Mouse (Mus musculus): ENCODE measurements around the gene Etnk1.

Gene Etnk1

DNA sequence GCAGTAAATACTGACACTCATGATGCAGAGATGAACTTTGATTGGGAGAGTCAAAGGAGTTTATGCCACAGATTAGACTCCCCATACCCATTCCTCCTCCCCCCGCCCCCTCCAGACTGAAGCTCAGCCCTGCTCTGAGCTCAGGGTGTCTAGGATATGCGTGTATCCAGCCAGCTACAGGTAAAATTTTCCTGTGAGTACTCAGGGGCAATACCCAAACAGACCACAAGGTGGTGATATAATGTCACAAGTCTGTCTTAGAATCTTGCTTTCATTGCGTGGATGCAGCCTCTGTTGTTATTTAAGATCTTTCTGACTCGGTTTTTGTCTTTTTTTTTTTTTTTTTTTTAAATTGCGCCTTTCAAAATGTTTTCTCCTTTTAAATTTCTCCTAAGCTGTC, 52.3 kb downstream of the Etnk1 start:
- peak; percentile 24 to 49 for DNase-seq (ENCODE audit: low spot score in 2 of 2)

DNA sequence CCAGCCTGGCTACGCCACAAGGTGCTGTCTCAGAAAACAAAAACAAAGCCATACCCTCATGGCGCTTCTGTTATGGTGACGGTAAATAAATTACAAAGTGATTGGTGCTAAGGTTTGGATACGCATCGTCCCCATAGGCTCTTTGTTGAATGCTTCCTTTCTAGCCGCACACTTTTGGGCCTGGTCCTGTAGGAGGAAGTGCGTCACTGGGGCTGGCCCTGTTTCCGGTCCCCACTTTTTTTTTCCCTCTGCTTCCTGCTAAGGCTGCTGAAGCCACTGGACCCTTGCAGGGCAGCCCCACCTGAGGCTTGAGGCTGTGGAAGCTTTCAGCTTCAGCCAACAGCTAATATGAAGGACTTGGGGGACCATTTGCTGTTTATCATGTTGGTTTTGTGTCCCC, 54.2 kb downstream of the Etnk1 start:
- DNase-seq (ENCODE audit: low spot score in 2 of 2) = peak; percentile 25 to 34

DNA sequence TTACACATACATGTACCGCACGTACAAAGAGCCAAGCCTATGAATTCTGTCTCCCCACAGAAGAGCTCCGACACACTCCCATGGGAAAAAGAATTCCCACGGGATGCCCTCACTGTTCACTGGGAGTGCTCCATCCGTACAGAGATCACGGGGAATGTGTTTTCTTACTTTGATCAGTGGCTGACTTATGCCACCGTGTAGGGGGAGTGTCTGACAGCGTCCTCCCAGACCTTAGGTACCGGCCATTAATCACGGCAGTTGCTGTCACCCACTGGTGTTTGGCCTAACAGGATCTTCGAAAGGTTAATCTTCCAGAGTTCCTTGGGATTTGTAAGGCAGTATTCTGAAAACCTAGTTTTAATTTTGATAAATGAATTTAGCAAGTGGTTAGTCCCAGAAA, 57.0 kb downstream of the Etnk1 start:
- DNase-seq (ENCODE audit: low spot score in 2 of 2) = no peak

DNA sequence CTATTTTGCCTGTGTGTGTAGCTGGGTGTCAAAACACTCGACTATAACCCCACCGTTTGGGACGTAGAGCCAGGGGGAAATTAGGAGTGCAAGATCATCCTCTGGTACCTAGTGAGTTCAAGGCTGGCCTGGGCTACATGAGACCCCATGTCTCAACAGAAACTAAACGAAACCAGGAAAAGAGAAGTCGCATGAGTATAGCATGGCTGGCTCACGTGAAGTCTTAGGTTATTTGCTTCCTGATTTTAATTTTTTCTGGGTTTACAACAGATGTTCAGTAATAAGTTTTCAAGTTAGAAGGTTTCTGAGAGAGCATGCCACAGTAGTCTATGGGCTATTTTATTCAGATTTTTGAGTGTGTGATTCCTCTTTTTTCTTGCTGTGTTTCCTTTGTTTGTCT, 57.9 kb downstream of the Etnk1 start:
- DNase-seq (ENCODE audit: low spot score in 2 of 2) = no peak

DNA sequence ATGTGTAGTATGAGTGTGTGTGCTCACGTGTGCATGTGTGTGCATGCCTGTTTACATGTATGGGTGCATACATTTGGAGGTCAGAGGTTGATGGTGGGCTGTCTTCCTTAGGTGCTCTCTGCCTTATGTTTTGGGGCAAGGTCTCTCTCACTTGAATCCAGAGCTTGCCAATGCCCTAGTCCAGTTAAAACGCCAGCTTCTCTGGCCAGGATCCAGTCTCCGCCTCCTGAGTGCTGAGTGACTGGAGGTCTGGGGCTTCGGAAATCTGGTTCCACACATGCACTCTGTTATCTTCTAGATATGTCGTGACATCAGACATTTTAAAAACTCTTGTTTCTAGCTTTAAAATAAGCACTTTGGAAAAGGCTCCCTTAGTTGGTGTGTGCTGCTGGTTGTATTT, 61.7 kb downstream of the Etnk1 start:
- no peak for DNase-seq (ENCODE audit: low spot score in 2 of 2)

DNA sequence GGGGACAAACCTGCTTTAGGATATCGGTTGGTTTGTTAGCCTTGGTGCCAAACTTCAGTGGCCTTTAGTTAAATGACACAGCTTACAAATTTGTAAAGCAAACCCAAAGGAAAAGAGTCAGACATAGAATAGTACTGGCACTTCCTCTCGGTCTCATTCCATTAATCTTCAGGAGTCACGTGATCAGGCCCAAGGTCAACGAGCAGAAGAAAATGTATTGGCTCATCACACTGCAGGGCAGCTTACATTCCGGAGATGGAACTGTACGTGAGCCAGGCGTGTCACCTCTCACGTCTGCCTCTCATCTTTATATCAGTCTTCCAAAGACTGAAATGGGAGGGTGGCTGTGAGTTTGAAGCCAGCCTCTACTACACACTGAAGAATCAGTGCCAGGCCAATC, 62.9 kb downstream of the Etnk1 start:
- DNase-seq (ENCODE audit: low spot score in 2 of 2) = no peak

DNA sequence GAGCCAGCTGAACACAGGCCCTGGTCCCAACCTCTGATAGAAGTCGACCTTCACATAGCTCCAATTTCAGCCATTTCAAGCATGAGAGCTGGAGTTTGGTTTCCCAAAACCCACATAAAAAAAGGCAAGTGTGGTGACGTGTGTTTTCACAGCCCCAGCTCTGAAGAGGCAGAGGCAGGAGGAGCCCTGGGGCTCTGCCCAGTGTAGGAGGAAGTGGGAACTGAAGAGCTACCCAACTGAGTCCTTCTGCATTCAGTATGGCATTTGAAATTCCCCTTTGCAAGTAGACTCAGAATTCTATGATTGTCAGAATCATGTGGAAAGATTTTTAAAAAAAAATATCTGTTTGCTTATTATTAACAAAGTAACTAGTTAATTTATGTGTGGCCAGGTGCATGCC, 63.9 kb downstream of the Etnk1 start:
- DNase-seq (ENCODE audit: low spot score in 2 of 2) = peak; percentile 26 to 35

DNA sequence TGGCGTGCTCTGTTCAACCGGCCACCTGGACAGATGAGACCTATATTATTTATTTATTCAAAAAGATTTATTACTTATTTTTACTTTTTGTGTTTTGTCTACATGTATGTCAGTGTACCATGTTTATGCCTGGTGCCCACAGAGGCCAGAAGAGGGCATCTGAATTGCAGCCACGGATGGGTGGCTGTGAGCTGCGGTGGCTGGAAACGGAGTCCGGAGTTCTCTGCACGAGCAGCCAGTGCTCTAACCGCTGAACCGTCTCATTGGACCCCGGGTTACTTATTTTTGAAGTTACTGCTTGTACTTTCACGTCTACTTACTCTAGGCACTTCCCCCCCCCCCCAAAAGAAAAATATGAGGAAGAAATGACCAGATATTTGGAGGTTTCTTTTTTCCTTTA, 65.7 kb downstream of the Etnk1 start:
- DNase-seq (ENCODE audit: low spot score in 2 of 2) = no peak

DNA sequence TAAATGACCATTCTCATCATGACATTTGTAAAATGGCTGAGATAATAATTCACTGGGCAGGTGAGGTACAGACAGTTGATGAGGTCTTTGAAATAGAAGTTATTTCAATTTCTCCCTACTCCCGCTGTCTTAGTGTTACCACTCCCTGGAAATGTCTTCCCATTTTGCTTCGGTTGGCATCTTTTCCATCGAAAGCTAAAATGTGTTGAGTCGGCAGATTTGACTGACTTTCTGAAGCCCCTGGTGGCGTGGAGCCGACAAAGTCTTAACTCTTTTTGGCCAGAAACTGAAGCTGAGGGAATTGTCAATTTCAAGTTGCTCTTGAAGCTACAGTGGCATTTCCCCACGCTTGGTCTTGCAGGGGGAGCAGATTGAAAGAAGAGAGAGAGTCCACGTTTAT, 67.8 kb downstream of the Etnk1 start:
- DNase-seq (ENCODE audit: low spot score in 2 of 2) = no peak

DNA sequence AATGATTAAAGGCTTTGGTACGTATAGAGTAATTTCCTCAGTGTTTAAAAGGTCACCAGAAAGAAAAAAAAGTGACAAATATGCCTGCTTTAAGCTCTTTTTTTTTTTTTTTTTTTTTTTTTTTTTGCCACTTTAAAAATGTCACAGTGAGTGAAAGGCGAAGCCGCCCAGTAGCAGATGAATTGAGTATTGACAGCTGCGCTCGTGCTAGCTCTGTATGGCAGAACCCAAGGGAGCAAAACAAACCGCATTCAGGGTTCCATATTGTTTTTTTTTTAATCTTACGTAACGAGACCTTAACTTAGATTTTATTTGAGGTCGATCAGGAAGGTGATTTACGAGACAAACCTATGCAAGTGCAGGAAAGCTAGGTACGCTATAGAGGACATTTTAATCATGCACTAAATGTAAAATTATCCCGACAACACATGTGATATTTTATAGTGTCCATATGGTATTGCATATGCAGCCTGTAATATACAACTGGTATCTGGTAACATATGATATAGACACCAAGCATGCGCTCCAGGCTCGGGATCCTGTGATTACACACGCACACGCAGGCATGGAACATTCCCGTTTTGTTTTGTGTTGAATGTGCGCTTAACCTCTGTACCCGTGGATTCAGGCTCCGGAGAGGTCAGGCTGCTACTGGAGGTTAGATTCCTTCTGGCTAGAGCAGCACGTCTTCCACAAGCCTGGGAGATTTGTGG, 72.5 kb downstream of the Etnk1 start:
- no peak for DNase-seq (ENCODE audit: low spot score in 2 of 2)

DNA sequence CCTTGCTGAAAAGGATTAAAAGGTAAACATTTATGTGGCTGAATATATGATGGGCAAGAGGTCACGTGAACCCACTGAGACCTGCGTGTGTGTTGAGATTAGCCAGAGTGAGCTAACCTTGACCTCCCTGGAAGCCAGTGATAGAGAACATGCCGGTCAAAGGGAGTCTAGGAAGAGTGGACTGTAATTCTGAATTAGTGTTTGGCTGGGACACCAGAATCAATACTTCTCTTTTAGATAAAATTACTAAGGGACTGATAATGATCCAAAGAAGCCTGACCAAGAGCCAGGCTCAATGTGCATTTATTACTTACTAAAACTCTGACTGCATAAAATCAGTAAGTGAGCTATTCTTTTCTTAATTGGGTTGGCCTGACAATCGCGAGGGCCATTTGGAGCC, 76.2 kb downstream of the Etnk1 start:
- DNase-seq (ENCODE audit: low spot score in 2 of 2) = no peak

DNA sequence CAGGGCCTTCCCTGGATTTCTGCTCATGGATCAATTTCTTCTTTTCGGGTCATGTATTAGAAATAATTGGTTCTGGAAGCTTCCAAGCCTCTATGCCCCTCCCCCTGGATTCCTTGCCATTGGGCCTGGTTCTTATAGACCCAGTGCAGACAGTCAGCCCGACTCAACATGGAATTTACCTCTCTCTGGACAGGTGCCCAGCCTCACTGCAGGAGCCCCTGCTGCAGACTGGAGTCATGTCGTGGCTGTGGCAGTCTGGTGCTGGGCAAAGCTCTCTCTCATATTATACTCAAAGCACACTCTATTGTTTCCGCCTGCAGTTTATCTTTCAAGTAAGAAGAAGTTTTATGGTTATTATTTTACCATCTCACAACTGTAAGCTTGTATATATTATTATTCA, 90.9 kb downstream of the Etnk1 start:
- DNase-seq (ENCODE audit: low spot score in 2 of 2) = no peak

DNA sequence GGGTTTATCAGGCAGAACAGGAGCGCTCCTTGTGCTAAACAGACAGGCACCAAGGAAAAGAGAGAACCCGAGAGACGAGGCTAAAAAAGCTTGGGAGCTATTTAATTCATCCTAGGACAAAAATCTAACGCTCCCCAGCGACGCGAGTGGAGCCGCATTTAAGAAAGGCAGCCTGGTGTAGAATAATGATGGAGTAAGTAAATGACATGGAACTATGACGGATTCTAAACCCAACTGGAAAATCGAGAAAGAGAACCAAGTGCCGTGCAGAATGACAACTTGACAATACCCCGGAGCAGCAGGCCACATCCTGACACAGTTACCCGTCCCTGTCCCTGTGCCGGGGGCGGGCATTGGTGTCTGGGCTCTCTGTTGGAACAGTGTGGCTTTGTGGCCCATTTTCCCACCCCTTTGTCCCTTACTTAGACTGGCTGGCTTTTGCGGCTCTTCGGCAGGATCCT, 92.2 kb downstream of the Etnk1 start:
- DNase-seq (ENCODE audit: low spot score in 2 of 2) = no peak

DNA sequence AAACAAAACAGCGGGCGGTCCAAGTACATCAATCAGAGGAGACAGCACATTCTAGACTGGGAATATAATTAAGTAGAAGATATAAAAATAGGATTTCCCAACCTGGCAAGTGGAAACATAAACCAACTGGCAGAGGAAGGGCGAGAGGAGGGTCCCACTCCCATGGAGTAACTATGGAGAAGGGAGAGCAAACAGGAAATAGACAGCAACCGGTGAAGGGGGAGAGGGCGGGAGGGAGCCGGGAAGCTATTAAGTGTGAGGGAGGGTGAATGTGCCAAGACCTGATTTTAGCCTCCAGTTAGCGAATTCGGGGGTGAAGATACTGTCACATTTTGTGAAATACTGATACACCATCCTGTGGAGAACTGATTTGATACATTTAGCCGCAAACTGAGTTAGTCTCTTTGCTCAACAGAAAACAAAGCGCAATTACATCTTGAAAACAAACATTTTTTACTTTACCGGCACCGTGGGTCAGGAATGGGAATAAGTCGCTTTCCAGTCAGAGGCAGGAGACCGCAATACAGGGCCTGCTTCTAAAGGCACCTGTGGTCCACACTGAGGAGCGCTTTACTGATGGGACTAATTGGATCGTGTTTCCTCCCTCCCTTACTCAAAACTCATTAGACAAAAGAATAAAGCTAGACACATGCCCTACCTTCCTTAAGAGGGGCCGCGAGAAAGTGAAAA, 93.0 kb downstream of the Etnk1 start:
- DNase-seq (ENCODE audit: low spot score in 2 of 2) = no peak

DNA sequence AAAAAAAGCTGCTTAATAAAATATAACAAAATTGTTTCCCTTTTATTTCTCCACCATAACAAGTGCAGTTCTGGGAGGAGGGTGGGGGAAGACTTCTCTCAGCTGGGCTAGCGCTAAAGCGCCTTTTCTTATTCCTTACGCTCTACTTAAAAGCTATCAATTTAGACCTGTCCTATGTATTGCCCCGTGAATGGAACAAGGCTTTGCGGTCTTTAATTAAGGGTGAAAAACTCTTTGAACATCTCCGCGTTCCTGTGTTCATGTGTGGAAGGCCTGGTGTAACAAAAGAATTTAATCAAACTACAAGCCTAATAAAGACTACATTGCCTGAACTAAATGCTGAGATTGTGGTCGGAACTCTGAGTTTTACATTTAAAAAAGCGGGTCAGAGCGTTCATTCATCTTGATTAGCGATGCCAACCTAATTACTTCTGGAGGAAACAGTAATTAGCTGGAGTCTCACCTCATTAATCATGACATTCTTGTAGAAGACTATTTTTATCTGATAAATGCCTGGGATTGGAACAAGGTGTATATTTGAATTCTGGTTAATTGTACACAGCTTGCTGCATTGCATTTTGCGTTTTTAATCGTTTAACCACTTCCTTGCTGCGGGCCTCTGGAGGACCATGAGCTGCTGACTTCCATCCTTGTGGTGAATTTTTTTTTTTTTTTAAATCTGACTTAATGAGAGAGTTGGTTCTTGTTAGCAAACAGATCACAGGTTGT, 93.7 kb downstream of the Etnk1 start:
- DNase-seq (ENCODE audit: low spot score in 2 of 2) = no peak

DNA sequence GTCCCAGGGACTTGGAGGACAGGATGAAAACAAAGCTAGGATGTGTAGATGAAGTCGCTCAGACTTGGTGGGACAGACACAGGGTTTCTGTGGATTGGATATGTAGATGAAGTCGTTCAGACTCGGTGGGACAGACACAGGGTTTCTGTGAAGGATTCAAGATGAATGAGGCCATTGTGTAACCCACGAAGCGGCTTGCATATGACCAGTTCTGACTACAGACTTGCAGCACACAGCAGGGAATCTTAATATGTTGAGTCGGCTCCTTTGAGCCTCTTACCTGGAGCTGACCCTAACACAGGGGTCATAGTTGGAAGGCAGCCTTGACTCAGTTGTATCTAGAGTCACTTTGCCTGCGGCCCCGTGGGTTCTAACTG, 94.3 kb downstream of the Etnk1 start:
- DNase-seq (ENCODE audit: low spot score in 2 of 2) = no peak

DNA sequence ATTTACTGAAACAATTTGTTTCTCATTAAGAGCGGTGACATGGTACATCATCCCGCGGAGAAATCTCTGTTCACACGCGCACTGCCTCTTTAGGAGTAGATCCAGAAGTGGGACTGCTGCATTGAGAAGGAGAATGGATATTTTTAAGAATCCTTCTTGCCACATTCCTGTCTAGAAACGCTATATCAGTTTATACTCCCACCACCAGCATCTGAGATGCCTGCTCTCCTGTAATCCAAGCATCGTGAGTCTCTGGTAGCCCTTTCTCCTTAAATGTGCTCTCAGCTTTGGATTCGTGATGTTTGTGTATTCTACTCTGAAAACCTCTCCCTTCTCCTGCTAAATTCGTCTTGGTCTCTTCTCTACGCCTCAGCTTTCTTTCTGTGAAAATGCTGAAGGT, 98.5 kb downstream of the Etnk1 start:
- no peak for DNase-seq (ENCODE audit: low spot score in 2 of 2)

DNA sequence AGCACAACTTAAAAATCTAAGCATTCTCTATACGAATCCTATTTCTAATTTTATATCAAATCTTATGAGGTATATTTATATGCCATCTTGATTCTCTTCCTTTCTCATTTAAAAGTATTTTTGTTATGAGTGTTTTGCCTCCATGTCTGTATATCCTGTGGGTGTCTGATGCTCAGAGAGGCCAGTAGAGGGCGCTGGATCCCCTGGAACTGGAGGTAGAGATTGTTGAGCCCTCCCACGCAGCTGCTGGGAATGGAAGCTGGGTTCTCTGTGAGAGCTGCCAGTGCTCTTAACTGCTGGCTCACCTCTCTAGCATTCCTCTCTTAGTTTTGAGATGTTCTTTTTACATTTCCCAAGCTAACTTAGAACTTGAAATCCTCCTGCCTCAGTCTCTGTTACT, 112.2 kb downstream of the Etnk1 start:
- DNase-seq (ENCODE audit: low spot score in 2 of 2) = no peak
